Mouse (Mus musculus) layer of hippocampus, adult 9-10 months (tissue): ENCODE data around the gene Rsph1.

Experiments used
- DNase-seq: peaks from one replicate; pipeline ENCODE4 v3.0.0; 2022; ENCODE audit warnings: low spot score

Rsph1 gene

DNA sequence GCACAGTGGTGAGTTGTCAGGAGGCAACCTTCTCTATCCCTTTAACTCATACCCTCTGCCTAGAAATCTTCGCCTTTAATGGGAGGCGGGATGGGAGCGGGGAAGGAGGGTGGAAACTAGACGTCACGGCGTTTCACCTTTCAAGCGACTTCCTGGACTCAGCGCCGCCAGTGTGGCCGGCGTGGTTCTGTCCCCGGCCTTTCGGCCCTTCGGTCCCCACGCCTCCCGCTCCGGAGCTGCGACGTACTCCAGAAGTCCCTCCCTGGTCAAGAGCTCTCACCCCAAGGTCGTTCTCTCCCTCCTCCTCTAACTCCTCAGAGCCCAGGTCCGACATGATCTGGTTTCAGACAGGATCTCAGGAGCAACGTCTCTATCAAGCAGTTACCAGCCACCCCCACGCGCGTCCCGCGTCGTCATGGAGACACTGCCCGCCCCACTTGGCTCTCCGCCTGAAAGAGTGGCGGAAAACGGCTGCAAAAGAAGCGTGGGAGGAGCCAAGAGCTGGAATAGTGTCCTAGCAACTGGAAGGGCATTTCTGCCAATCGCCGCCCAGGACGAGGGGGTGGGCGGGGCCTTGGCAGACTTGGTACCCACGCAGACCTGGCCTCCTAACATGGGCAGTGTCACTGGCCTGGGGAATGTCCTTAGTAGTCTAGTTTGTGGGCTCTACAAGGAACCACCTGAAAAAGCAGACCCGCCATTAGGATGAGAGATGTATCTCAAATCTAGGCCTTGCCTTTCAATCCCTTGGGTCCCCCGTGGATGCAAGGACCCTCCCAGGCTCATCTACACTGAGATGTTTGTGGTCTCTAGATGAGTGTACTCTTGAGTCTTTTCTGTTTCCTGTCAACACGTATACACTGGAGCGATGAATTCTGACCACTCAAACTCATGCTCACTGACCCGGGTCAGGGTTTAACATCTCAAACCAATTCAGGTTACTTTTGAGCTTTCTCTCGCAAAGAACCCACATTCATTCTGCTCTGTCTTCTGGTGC is at the start of gene Rsph1:
Gene Rsph1 (minus strand): TSS at position 462 of the 997 bp plus-strand sequence.
- DNase-seq = peak; percentile 100

DNA sequence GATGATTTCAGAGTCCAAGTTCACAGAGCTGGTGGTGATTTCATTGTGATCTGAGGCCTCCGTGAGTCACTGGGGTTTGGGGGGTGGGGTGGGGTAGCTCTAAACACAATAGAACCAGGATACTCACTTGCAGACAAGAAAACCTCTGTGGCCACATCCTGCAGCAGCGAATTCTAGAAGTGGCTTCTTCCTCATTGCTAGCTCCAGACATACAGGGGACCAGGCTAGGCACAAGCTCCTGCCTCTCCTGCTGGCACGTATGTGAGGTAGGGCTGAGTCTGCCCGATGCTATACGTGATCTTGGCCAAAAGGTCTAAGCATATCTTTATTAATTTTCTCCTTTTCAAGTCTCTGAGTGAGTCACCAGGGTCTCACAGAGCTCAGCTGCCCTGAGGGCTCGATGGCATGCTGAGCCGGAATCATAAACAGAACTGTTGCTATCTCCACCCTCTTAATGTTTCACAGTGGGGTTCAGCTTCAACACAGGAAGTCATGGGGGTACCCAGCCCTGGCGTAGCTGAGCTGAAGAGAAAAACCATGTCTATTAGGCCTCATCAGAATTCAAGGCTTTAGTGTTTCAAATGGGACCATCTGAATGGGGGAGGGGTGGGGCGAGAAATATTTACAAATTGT is 49.2 kb upstream of the Rsph1 start:
- DNase-seq = no peak

DNA sequence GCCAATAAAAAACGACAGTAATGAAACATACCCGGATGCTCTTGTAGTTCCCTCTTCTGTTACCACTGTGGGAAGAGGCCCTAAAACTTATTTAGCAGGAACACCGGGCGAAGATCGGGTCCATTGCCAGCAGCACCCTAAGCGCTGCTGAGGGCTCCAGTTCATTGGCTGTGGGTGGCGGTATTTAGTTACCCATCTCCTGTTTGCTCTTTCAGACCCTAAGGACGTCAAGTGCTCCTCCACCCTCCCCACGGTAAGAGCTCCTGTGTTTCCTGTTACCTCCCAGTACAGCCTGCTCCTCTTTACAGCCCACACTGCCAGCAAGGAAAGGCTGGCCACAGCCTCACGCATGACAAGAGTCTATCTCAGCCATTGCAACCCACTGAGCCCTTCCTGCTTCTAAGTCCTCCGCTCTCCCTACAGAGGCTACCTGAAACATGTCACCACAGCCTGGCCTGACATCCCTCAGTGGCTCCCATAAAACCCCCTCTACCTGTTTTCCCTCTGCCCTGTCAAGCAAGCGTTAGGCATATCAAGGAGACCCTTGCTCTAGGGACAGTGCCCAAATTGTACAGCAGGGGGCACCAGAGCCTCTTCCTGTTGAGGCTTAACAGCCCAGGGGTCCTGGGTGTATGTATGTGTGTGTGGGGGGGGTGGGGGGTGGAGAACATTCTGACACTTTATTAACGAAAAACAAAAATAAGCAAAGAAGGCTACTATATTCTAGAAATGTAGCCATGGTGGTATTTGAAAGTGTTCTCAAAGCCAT is 48.5 kb upstream of the Rsph1 start:
- no peak for DNase-seq

DNA sequence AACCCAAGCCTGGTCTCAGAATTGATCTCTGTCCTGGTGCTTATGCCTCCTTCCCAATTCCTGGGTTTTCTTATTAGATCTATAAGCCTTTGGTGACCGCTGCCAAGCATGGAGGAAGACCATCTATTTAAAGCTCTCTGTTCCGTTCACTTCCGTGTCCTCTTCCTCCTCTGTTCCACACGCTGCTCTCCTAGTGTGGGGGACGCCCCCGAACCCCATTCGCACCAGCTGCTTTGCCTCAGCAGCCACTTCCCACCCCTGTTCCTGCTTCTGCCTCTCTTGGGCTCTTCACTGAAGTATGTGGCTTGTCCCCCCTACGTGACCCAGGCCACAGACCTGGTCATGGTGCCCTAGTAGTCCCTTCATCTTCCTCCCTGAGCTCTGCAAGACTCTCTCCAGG is 47.0 kb upstream of the Rsph1 start:
- DNase-seq = no peak

DNA sequence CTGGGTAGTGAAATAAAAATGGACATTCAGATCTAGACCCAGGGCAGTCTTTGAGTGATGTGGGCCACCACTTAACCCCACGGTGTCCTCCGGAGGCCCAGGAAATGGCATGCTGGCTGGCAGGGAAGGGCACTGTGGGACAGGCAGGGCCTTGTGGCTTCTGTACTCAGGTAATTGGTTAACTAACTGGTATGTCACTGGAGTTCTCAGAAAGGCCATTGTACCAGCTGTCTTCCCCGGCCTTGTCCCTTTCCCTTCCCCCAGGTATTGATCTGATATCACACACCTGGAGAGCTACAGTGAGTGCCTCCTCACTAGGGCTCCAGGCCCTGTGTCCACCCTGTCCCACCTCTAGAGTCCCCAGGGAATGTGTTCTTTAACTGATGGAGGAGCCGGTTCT is 46.2 kb upstream of the Rsph1 start:
- DNase-seq = no peak

DNA sequence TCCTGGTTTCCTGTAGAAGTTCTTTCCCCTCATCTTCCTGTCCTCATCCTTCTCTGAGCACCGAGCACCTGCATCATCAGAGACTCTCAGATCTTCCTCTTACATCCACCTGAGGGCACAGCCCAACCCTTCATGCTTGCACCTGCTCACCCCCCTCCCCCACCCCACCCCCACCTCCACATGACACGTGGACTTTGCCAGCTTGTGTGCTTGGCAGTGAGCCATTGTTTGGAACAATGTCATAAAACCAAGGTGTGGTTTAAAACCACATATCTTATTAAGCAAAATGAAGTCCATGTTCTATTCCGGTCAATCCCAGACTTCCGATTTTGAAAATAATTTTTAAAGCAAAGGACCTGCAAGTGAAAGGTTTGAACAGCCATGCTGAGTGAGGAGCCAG is 45.3 kb upstream of the Rsph1 start:
- no peak for DNase-seq

DNA sequence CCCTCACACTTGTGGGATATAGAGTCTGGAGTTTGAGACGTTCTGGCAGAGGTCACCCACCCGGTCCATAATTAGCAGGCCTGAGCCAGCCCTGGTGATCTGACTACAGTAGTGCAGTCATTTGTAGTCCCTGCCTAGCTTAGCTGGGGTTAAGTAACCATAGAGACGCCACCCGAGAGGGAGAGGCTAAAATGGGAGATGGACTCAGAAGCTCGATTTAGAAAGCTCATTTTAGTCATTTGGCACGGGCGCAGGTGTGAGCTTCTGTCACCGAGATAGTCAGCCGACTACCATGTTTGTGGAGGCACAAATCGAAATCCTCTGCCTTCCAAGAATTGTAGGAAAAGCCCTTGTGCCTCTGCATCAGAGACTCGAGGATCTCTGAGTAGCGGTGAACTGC is 44.2 kb upstream of the Rsph1 start:
- peak; percentile 50 for DNase-seq

DNA sequence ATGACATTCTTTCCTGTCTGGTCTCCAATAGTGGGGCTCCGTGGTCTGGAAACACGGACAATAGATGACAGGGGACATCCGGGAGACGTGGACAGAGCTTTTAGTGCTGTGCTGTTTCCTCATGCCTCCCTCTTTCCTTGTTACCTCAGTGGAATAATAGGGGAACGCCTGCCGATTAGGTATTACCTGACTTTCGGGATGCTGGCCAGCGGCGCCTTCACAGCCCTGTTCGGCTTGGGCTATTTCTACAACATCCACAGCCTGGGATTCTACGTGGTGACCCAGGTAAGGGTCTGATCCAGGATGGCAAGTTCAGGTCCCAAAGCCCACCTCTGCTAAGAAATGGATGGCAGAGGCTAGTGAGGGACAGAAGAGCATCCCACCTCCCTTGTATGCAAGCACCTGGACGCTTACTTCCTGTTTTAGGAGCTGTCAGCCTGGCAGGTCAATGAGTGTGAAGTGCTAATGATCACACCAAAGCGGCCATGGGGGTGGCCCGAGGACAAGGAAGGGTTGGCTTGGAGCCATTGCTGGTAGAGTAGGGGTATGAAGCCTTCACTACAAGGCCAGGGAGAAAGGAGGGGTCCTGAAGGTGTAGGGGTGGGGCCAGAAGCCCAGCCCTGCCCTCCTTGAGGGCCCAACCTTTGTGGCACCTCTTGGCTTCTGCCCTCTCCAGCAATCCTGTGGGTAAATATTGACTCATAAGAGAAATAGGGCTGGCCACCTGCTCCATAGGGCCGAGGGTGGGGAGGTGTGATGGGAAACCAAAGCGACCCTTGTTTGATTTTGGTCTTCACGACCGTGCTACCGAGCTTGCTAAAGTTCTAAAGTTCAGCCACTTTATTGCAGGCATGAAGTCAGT is 42.0 kb upstream of the Rsph1 start:
- no peak for DNase-seq

DNA sequence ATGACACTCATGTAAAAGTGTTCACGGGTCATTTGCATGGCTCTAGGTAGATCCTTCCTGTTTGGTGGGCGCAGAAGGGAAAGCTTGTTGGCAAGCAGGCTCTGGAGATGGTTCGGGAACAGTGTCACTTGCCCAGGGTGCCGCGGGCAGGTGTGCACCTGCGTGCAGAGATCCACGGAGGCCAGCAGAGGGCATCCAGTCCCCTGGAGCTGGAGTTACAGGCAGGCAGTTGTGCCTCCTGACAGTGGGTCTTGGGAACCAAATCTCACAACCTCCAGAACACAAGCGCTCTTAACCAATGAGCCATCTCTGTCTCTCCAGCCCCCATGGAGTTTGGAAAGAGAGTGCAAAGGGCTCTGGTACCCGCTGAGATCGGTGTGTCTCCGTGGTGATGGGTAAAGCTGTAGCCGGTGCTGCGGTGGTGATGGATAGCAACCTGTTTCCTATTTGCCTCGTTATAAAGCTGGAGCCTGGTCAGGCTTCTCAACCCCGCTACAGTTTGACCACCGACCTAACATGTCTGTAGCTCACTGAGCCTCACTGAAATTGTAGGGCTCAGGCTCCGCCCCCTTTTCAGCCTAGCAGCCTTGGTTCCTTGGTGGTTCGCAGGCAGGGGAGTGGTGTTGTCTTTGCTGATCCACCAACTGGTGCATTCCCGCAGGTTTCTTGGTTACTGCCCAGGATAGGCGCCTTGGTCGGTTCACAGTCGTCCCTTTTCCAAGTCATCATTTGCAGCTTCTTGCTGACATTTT is 40.5 kb upstream of the Rsph1 start:
- DNase-seq = no peak

DNA sequence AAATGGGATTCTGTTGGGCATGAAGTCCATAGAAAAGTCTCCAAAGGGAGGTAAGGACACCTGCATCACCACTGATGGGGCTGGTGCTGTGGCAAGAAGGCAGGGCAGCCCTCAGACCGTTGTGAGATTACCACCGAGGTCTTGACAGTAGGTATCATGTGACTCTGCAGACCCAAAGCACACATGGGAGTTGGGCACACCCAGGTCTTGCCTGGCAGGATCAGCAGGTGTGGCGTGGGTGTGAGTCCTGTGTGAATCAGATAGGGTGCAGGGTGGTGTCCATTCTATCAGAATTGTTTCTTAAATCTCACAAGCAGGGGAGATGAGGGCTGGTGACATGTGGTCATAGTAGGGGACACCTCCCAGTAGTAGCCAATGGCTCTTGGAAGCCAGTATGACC is 39.8 kb upstream of the Rsph1 start:
- no peak for DNase-seq

DNA sequence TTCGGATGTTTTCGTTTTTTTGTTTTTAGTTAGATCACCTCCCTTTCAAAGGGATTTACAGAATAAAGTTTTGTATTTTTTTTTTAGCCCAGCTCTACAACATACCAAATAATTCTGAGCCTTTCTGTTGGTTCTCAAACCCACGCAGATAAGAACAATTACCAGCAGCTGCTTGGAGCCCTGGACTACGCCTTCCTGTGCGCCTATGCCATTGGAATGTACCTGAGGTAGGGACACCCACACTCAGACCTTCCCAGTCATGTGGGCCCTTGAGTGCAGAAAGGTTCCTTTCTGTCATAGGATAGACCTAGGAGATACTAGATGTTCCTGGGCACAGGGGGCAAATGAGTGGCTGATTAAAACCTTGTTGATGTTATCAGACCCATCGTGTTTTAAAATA is 38.8 kb upstream of the Rsph1 start:
- DNase-seq = no peak

DNA sequence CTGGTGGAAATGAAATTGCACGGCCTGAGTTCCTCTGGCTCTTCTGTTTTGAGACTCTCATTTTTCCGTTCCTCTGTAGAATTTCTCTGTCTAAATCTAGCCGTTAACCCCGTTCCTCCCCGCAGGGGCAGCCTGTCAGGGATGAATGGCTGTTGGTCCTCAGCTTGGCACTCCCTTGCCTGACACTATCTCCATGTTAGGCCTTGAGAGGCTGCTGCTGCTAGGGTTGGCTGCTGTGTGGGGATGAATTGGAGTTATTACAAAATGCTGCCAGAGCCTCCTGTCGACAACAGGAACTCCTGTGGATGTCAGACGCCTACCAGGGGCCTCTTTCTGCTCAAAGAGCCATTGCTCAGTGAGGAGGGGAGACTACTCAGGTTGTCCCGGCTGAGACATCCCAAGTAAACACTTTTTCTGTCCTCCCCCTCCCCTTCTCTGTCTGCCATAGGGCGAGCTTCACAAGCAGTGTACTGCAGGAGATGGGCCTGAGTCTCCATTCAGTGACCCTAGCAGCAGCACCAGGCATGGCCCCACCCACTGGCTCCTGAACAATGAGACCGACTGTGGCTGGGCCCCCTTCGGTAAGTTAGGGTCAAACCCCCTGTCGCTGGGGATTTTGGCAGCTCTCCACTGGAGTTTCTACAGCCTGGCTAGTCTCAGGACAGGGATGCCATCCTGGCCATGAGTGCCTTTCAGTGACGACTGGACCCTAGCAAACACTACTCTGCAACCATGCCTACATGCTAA is 38.0 kb upstream of the Rsph1 start:
- no peak for DNase-seq

DNA sequence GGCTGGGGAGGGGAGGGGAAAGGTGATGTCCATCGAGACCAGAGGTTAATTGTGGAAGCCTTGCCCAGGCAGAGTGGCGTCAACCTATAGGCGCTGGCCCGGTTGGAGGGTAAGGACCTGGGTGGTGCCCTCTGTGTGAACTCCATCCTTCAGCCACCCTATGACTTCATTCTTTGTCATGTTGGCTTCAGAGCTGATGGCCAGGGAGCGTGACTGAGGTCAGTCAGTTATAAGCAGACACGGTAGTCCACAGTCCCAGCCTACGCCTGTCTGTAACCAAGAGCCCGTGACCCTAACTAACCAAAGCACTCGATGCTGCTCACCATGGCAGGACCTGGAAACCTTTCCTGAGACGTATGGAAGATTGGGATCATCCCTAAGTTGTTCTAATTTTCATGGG is 35.5 kb upstream of the Rsph1 start:
- DNase-seq = no peak

DNA sequence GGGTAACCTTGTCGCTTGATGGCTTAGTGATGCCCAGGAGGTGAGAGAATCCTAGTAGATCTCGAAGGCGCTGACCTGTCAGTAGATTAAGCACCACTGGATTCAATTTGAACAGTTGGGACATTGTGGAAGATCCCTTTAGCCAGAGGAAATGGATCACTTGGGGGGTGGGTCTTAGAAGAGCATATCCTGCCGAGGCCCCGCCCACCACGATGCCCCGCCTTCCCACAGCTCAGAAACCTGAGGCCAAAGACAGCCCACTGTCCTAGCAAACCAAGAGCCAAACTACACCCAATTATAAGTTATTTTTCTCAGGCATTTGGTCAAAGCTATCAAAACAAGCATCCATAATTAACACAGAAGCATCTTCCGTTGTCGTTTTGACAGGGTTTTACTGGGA is 33.9 kb upstream of the Rsph1 start:
- no peak for DNase-seq

DNA sequence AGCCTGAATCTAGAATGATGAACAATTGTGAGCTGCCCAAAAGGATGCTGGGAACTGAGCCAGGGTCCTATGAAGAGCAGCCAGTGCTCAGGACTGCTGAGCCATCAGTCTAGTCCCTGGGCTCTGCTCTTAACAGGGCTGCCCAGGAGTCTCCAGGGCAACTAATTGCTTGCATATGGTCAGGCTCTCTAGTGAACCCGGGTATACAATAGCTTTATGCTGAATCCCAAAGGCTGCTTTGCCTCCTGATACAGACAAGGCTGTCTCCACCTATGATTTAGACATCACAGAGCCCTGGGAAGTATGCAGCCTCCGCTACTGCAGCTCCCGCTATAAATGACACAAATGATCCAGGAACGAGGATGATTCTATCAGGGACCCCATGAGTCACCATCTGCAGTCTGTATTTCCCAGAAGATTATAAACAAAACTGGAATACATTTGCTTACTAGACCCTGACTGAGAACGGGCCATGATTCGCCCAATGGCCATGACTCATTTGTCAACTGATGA is 32.2 kb upstream of the Rsph1 start:
- no peak for DNase-seq

DNA sequence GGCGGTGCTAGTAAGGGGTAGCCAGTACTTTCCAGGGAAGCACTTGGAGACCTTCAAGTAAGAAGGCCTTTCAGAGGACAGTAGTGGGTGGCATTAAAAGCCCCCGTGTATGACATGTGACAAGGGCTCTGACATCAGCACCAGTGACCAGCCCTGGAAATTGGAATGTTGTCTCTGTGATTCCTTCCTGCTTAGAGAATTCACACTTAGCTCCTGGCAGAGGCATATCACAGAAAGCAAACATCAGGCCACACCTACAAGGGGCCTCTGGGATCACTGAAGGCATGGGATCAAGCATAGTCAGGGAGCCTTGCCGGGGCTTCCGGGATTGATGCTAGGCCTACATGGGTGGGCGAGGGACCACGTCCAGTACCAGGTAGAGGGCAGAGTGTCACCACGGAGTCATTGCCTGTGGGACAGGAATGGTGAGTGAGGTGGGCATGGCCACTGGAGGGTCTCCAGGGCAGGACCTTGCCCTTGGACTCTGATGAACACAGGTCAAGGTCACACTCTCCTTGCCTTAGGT is 31.2 kb upstream of the Rsph1 start:
- no peak for DNase-seq

DNA sequence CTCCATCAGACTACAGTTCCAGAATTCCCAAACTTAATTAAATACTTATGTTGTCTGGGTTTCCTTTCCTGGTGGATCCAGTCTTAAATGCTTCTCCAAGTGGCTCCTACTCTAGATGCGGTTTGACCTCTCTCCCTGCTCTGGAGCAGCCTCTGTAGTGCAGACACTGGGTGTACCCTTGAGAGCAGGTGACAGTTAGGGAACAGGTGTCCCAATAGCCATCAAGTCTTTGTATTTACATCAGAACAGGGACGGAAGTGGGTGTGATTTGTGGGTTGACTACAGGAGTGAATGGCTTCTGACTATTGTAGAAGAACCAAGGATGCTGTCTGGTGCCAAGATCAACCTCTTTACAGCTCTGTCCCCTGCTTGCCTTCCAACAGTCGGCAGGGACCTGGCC is 30.6 kb upstream of the Rsph1 start:
- DNase-seq = no peak

DNA sequence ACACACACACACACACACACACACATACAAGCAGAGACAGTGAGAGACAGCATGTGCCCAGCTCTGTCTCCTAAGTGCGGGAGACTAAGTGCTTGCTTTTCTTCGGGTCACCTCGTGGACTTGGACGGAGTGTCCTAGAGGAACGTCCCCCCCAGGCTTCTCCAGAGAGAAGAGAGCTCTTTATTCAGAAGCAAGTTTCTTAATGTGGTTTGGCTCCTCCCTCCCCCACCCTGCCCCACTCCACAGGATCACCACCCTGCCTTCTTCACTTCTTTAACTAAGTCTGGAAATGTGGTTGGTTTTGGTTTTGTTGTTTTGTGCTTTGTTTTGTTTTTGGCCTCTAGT is 28.6 kb upstream of the Rsph1 start:
- no peak for DNase-seq

DNA sequence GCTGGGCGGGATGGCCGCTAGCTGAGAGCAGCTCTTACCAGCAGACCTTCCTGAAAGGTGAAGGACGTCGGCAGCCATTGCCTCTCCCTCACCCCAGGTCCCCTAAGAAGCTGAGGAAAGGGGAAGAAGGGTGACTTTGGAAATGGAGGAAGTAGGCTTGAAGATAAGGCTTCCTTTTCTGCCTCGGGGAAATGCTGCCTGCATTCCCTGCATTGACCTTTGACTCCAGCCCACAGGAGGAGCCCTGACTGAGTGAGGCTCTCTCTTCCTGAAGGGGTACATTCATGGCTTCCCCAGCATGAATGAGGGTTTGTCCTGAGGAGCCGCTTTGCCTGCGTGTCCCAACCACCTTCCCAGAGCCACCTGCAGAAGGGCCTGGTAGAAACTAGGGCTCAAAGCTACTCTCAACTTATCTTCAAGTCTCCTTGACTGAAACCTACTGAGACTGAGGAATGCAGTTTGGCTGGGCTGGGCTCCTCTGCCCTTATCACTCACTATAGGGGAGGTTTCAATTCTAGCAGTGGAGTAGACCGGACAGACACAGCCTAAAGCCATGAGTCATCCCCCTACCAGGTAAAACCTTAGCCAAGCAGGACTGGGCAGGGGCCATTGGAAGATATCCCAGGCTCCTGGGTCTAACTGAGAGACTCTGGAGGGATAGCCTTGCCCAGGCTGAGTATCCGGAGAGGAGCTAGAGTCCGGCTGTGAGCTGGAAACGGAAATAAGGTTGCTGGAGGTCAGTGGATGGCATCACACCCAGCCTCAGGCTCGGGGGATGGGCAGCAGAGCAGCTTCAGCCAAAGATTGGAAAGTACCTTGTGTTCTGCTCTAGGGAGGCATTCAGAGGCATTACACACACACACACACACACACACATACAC is 28.0 kb upstream of the Rsph1 start:
- no peak for DNase-seq
